Mouse (Mus musculus) hindbrain, embryonic 12.5 days (tissue): Measurements from ENCODE around the gene Pitpnm1. TPM values are rescaled to one million over a fixed set of nuclear protein-coding genes. Genes with fewer than 3 reads are reported as not detected.

Experiments
- ATAC-seq: fragments of 200-750 bp; cut with Nextera tagmentation; 2 replicates; pipeline ENCODE4 v1.8.0; 2017; ENCODE audit warnings: moderate TSS enrichment; ENCODE audit not compliant: low FRiP score
- H3K27ac ChIP-seq: fragments of 300-500 bp; sonication (generic); 2 replicates; pipeline ENCODE4 v1.5.1; 2016; ENCODE audit warnings: mild to moderate bottlenecking
- H3K27me3 ChIP-seq: fragments of 300-500 bp; sonication (generic); 2 replicates; pipeline ENCODE4 v1.6.1; 2016; ENCODE audit warnings: mild to moderate bottlenecking
- H3K36me3 ChIP-seq: fragments of 300-500 bp; sonication (generic); 2 replicates; pipeline ENCODE4 v1.6.1; 2016; ENCODE audit warnings: mild to moderate bottlenecking
- H3K4me1 ChIP-seq: fragments of 300-500 bp; sonication (generic); 2 replicates; pipeline ENCODE4 v1.6.1; 2016
- H3K4me2 ChIP-seq: fragments of 300-500 bp; sonication (generic); replicated peaks from 2 replicates; pipeline ENCODE4 v1.6.1; 2016; ENCODE audit warnings: mild to moderate bottlenecking
- H3K4me3 ChIP-seq: fragments of 300-500 bp; sonication (generic); 2 replicates; pipeline ENCODE4 v1.5.1; 2016; ENCODE audit warnings: mild to moderate bottlenecking
- H3K9ac ChIP-seq: fragments of 300-500 bp; sonication (generic); 2 replicates; pipeline ENCODE4 v1.6.1; 2016; ENCODE audit warnings: mild to moderate bottlenecking, moderate library complexity
- H3K9me3 ChIP-seq: fragments of 300-500 bp; sonication (generic); replicated peaks from 2 replicates; pipeline ENCODE4 v1.6.1; 2016; ENCODE audit warnings: mild to moderate bottlenecking
- WGBS: fragments of 180-500 bp; shearing (Covaris S2); methylation state at CpG from one replicate; pipeline ENCODE4 v1.1.7; 2016; 5-methylcytosine and 5-hydroxymethylcytosine counted together
- polyA plus RNA-seq: library from polyadenylated mRNA; unstranded; fragments of >200 nt; fragmentation: Nextera tagmentation; extraction: Ambion mirVana; gene quantifications from 2 replicates; pipeline ENCODE4 v1.2.1, GENCODE M21; 2016

The Pitpnm1 gene
- polyA plus RNA-seq, 1 experiment from 2014 or later: 24.4 TPM

GRCm38 (mm10) chr19:4100718-4101261 lies 992 bp downstream of the Pitpnm1 start:
- Histone ChIP-seq H3K4me1 (peaks cover 49% of the 10 kb centered on the region), H3K9ac (peak overlapping the region; percentile 68), H3K4me2 (peak overlapping the region; percentile 69), H3K9me3 (no peaks in the 10 kb centered on the region), H3K27me3 (peaks cover 43% of the 10 kb centered on the region), H3K36me3 (no peaks in the 10 kb centered on the region), H3K27ac (peak overlapping the region; percentile 45; the same call in 1 of the 2 replicates), H3K4me3 (peak overlapping the region; percentile 50)
- 0 out of 2 replicates have a peak, but pooled peaks have one; percentile 0 for ATAC-seq
- WGBS: 1% methylated on average over 52 of the region's 52 CpGs

GRCm38 (mm10) chr19:4101466-4101865 lies 1.7 kb downstream of the Pitpnm1 start:
- WGBS: 58% methylated on average over 6 of the region's 6 CpGs
- H3K9ac ChIP-seq: peak overlapping the region; percentile 68
- H3K4me1 ChIP-seq: peaks cover 45% of the 10 kb centered on the region

GRCm38 (mm10) chr19:4102049-4102448 lies 2.3 kb downstream of the Pitpnm1 start:
- H3K9ac ChIP-seq: no peak overlapping the region
- no peaks in the 10 kb centered on the region for H3K36me3 ChIP-seq
- peaks cover 43% of the 10 kb centered on the region for H3K27me3 ChIP-seq
- peaks cover 43% of the 10 kb centered on the region for H3K4me1 ChIP-seq
- no peak overlapping the region for H3K27ac ChIP-seq
- H3K4me3 ChIP-seq: no peak overlapping the region
- no peak for ATAC-seq
- H3K9me3 ChIP-seq: no peaks in the 10 kb centered on the region
- H3K4me2 ChIP-seq: peak overlapping the region; percentile 69; the same call in 1 of the 2 replicates
- WGBS: 67% methylated on average over 2 of the region's 2 CpGs

More at GRCm38 (mm10) chr19:4101466-4101865, 1.7 kb downstream of the Pitpnm1 start:
- no peaks in the 10 kb centered on the region for H3K36me3 ChIP-seq
- peaks cover 43% of the 10 kb centered on the region for H3K27me3 ChIP-seq
- no peak overlapping the region for H3K27ac ChIP-seq
- peak overlapping the region; percentile 50 for H3K4me3 ChIP-seq
- H3K9me3 ChIP-seq: no peaks in the 10 kb centered on the region
- peak overlapping the region; percentile 69 for H3K4me2 ChIP-seq
- ATAC-seq: no peak

GRCm38 (mm10) chr19:4102626-4103025 lies 2.8 kb downstream of the Pitpnm1 start:
- no peak overlapping the region for H3K4me3 ChIP-seq
- H3K27me3 ChIP-seq: peaks cover 43% of the 10 kb centered on the region
- H3K9me3 ChIP-seq: no peaks in the 10 kb centered on the region
- 93% methylated on average over 12 of the region's 12 CpGs for WGBS
- H3K9ac ChIP-seq: no peak overlapping the region
- H3K4me2 ChIP-seq: no peak overlapping the region
- no peak overlapping the region for H3K27ac ChIP-seq
- H3K36me3 ChIP-seq: no peaks in the 10 kb centered on the region; the same call in 1 of the 2 replicates
- no peak for ATAC-seq
- peaks cover 42% of the 10 kb centered on the region for H3K4me1 ChIP-seq

GRCm38 (mm10) chr19:4103294-4103693 lies 3.5 kb downstream of the Pitpnm1 start:
- H3K9ac ChIP-seq: no peak overlapping the region
- H3K27ac ChIP-seq: no peak overlapping the region
- H3K4me2 ChIP-seq: no peak overlapping the region
- H3K9me3 ChIP-seq: no peaks in the 10 kb centered on the region
- peaks cover 43% of the 10 kb centered on the region for H3K27me3 ChIP-seq
- WGBS: 93% methylated on average over 18 of the region's 18 CpGs
- H3K4me1 ChIP-seq: peaks cover 36% of the 10 kb centered on the region
- no peak for ATAC-seq
- no peak overlapping the region for H3K4me3 ChIP-seq
- peaks cover 4% of the 10 kb centered on the region; the same call in 1 of the 2 replicates for H3K36me3 ChIP-seq

- Histone ChIP-seq H3K4me1 (peaks cover 32% of the 10 kb centered on the region), H3K27ac (no peak overlapping the region), H3K27me3 (peaks cover 43% of the 10 kb centered on the region), H3K9me3 (no peaks in the 10 kb centered on the region), H3K4me2 (no peak overlapping the region), H3K9ac (no peak overlapping the region), H3K4me3 (no peak overlapping the region), H3K36me3 (peaks cover 8% of the 10 kb centered on the region; the same call in 1 of the 2 replicates)
- no peak for ATAC-seq
- WGBS: 79% methylated on average over 3 of the region's 3 CpGs
Observed at GRCm38 (mm10) chr19:4103792-4104191, 4.0 kb downstream of the Pitpnm1 start.

GRCm38 (mm10) chr19:4104675-4105194 lies 4.9 kb downstream of the Pitpnm1 start:
- no peak overlapping the region for H3K27ac ChIP-seq
- H3K9me3 ChIP-seq: no peaks in the 10 kb centered on the region
- no peak overlapping the region for H3K4me3 ChIP-seq
- H3K9ac ChIP-seq: no peak overlapping the region
- no peak for ATAC-seq
- WGBS: 90% methylated on average over 16 of the region's 16 CpGs
- peaks cover 40% of the 10 kb centered on the region for H3K27me3 ChIP-seq
- H3K36me3 ChIP-seq: peaks cover 8% of the 10 kb centered on the region; the same call in 1 of the 2 replicates
- H3K4me1 ChIP-seq: peaks cover 22% of the 10 kb centered on the region
- H3K4me2 ChIP-seq: no peak overlapping the region

GRCm38 (mm10) chr19:4106654-4107053 lies 6.9 kb downstream of the Pitpnm1 start:
- no peak overlapping the region for H3K9ac ChIP-seq
- 89% methylated on average over 14 of the region's 14 CpGs for WGBS
- peaks cover 5% of the 10 kb centered on the region for H3K4me1 ChIP-seq
- no peak for ATAC-seq
- no peaks in the 10 kb centered on the region for H3K9me3 ChIP-seq
- no peak overlapping the region for H3K4me3 ChIP-seq
- peaks cover 21% of the 10 kb centered on the region for H3K27me3 ChIP-seq
- H3K27ac ChIP-seq: no peak overlapping the region
- peaks cover 13% of the 10 kb centered on the region for H3K36me3 ChIP-seq
- H3K4me2 ChIP-seq: no peak overlapping the region

- H3K9me3 ChIP-seq: no peaks in the 10 kb centered on the region
- no peaks in the 10 kb centered on the region for H3K4me1 ChIP-seq
- H3K4me2 ChIP-seq: no peak overlapping the region
- ATAC-seq: no peak
- H3K4me3 ChIP-seq: no peak overlapping the region
- peaks cover 2% of the 10 kb centered on the region; the same call in 1 of the 2 replicates for H3K27me3 ChIP-seq
- H3K9ac ChIP-seq: no peak overlapping the region
- H3K36me3 ChIP-seq: peaks cover 30% of the 10 kb centered on the region
- H3K27ac ChIP-seq: no peak overlapping the region
- WGBS: 92% methylated on average over 9 of the region's 9 CpGs
Observed at GRCm38 (mm10) chr19:4108535-4108934, 8.7 kb downstream of the Pitpnm1 start.

- no peaks in the 10 kb centered on the region for H3K27me3 ChIP-seq
- H3K36me3 ChIP-seq: peaks cover 66% of the 10 kb centered on the region
- no peak overlapping the region for H3K4me3 ChIP-seq
- no peak overlapping the region for H3K9ac ChIP-seq
- WGBS: 96% methylated on average over 26 of the region's 26 CpGs
- ATAC-seq: no peak
- no peaks in the 10 kb centered on the region for H3K4me1 ChIP-seq
- no peak overlapping the region for H3K4me2 ChIP-seq
- no peaks in the 10 kb centered on the region for H3K9me3 ChIP-seq
- no peak overlapping the region for H3K27ac ChIP-seq
Observed at GRCm38 (mm10) chr19:4112063-4112960, 12.5 kb downstream of the Pitpnm1 start.

GRCm38 (mm10) chr19:4113186-4113805 lies 13.5 kb downstream of the Pitpnm1 start:
- Histone ChIP-seq H3K27ac (no peak overlapping the region; the same call in 1 of the 2 replicates), H3K27me3 (no peaks in the 10 kb centered on the region), H3K9me3 (no peaks in the 10 kb centered on the region), H3K4me2 (no peak overlapping the region), H3K36me3 (peaks cover 69% of the 10 kb centered on the region), H3K4me1 (no peaks in the 10 kb centered on the region), H3K4me3 (no peak overlapping the region), H3K9ac (no peak overlapping the region)
- 86% methylated on average over 13 of the region's 13 CpGs for WGBS
- no peak for ATAC-seq

- Histone ChIP-seq H3K4me2 (no peak overlapping the region), H3K4me1 (no peaks in the 10 kb centered on the region), H3K4me3 (no peak overlapping the region), H3K36me3 (peaks cover 65% of the 10 kb centered on the region), H3K27me3 (no peaks in the 10 kb centered on the region), H3K9ac (no peak overlapping the region), H3K27ac (no peak overlapping the region), H3K9me3 (no peaks in the 10 kb centered on the region)
- ATAC-seq: no peak
- 69% methylated on average over 5 of the region's 5 CpGs for WGBS
Observed at GRCm38 (mm10) chr19:4113806-4114230, 14.0 kb downstream of the Pitpnm1 start.
